Mouse (Mus musculus) small intestine, adult 2 months (tissue): ENCODE measurements around the gene Clock.

Source experiments
- CTCF ChIP-seq: fragments of 200-500 bp; IDR thresholded peaks from 2 replicates; pipeline ENCODE4 v1.5.1; 2012; ENCODE audit warnings: low read depth, mild to moderate bottlenecking, control low read depth, inconsistent platforms, low read length, moderate library complexity, mixed read lengths; ENCODE audit not compliant: insufficient replicate concordance, insufficient read length; ENCODE audit errors: extremely low read depth
- POLR2A ChIP-seq: fragments of 200-500 bp; IDR thresholded peaks from 2 replicates; pipeline ENCODE4 v1.6.1; 2012; ENCODE audit warnings: low read depth, mild to moderate bottlenecking, control low read depth, inconsistent platforms, low read length, moderate library complexity

DNA sequence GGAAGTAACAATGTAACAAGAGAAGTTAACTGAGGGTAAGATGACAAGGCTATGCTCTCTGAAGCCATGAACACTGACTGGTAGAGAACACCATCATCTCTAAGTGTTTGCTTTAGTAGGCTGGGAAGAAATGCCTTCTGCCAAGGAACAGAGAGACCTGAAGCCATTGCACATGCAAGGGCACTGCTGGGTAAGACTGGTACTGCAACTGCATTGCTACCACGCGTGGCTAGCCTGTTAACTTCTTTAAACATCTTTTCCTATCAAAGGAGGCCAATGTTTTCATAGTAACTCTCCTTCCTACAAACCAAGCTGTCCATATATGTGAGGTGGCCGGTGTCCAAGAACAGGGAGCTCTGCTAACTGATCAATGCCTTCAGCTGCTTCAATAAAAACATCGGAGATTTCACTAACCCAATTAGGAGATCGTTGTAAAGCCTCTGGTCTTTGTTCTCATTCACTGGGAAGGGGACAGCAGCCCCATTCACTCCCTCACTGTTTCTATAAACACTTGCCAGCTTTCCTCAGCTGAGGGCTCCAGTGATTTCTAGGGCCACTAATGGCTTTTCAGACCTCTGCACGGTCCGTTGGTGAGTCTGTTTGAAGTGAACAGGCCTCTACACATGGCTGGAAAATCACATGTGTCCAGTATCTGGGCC, 47.5 kb upstream of the Clock start:
- TF ChIP-seq CTCF: no peak
- TF ChIP-seq POLR2A: no peak
